Mouse (Mus musculus) retina, adult 2 months (tissue): ENCODE results near the gene Ret.
A peak's percentile ranks its signal among the peaks of the same experiment; 100 is the strongest.

ENCODE experiments used
- DNase-seq: peaks from one replicate; pipeline ENCODE4 v3.0.0-alpha.2; 2012; ENCODE audit warnings: low read depth, low spot score

Ret gene

GRCm38 (mm10) chr6:118173975-118174328 lies 23.6 kb downstream of the Ret start:
- no peak for DNase-seq

- DNase-seq: no peak
Observed at GRCm38 (mm10) chr6:118173251-118173974, 24.1 kb downstream of the Ret start.

GRCm38 (mm10) chr6:118171386-118171785 lies 26.1 kb downstream of the Ret start:
- DNase-seq: no peak

GRCm38 (mm10) chr6:118168106-118168505 lies 29.4 kb downstream of the Ret start:
- no peak for DNase-seq

- DNase-seq: no peak
Observed at GRCm38 (mm10) chr6:118167013-118167412, 30.5 kb downstream of the Ret start.

GRCm38 (mm10) chr6:118165516-118165915 lies 32.0 kb downstream of the Ret start:
- DNase-seq: no peak

- no peak for DNase-seq
Observed at GRCm38 (mm10) chr6:118164691-118165090, 32.8 kb downstream of the Ret start.

GRCm38 (mm10) chr6:118163086-118163485 lies 34.4 kb downstream of the Ret start:
- no peak for DNase-seq

- no peak for DNase-seq
Observed at GRCm38 (mm10) chr6:118162457-118163082, 34.9 kb downstream of the Ret start.

- no peak for DNase-seq
Observed at GRCm38 (mm10) chr6:118153091-118153490, 44.4 kb downstream of the Ret start.

GRCm38 (mm10) chr6:118150988-118151387 lies 46.5 kb downstream of the Ret start:
- DNase-seq: no peak

- no peak for DNase-seq
Observed at GRCm38 (mm10) chr6:118150538-118150937, 47.0 kb downstream of the Ret start.

GRCm38 (mm10) chr6:118150128-118150527 lies 47.4 kb downstream of the Ret start:
- DNase-seq: no peak

- no peak for DNase-seq
Observed at GRCm38 (mm10) chr6:118140961-118141360, 56.6 kb downstream of the Ret start.

- peak; percentile 77 for DNase-seq
Observed at GRCm38 (mm10) chr6:118138731-118139709, 58.5 kb downstream of the Ret start, which contains the start of gene Csgalnact2. Gene Csgalnact2, minus strand, starts transcription at chr6:118139140.

GRCm38 (mm10) chr6:118137148-118137547 lies 60.4 kb downstream of the Ret start:
- no peak for DNase-seq

- DNase-seq: no peak
Observed at GRCm38 (mm10) chr6:118134461-118134860, 63.1 kb downstream of the Ret start.

GRCm38 (mm10) chr6:118130022-118130421 lies 67.5 kb downstream of the Ret start:
- peak; percentile 25 for DNase-seq

GRCm38 (mm10) chr6:118127827-118128487 lies 69.6 kb downstream of the Ret start:
- no peak for DNase-seq

- DNase-seq: no peak
Observed at GRCm38 (mm10) chr6:118127198-118127597, 70.3 kb downstream of the Ret start.

GRCm38 (mm10) chr6:118126577-118126976 lies 70.9 kb downstream of the Ret start:
- DNase-seq: no peak

- no peak for DNase-seq
Observed at GRCm38 (mm10) chr6:118122767-118123166, 74.8 kb downstream of the Ret start.
